Mouse (Mus musculus) forebrain, embryonic 12.5 days (tissue): ENCODE data around the gene Ankrd44. TPM values are rescaled to one million over a fixed set of nuclear protein-coding genes. Genes with fewer than 3 reads are reported as not detected.

Experiments
- ATAC-seq: fragments of 200-750 bp; cut with Nextera tagmentation; 2 replicates; pipeline ENCODE4 v1.8.0; 2017; ENCODE audit warnings: moderate TSS enrichment; ENCODE audit not compliant: low FRiP score
- H3K27ac ChIP-seq: fragments of 300-500 bp; sonication (generic); 2 replicates; pipeline ENCODE4 v1.5.1; 2016; ENCODE audit warnings: mild to moderate bottlenecking
- H3K27me3 ChIP-seq: fragments of 300-500 bp; sonication (generic); 2 replicates; pipeline ENCODE4 v1.6.1; 2016; ENCODE audit warnings: mild to moderate bottlenecking
- H3K36me3 ChIP-seq: fragments of 300-500 bp; sonication (generic); replicated peaks from 2 replicates; pipeline ENCODE4 v1.6.1; 2016; ENCODE audit warnings: mild to moderate bottlenecking
- H3K4me1 ChIP-seq: fragments of 300-500 bp; sonication (generic); 2 replicates; pipeline ENCODE4 v1.6.1; 2016
- H3K4me2 ChIP-seq: fragments of 300-500 bp; sonication (generic); 2 replicates; pipeline ENCODE4 v1.6.1; 2016; ENCODE audit warnings: mild to moderate bottlenecking, moderate library complexity
- H3K4me3 ChIP-seq: fragments of 300-500 bp; sonication (generic); replicated peaks from 2 replicates; pipeline ENCODE4 v1.5.1; 2016; ENCODE audit warnings: mild to moderate bottlenecking
- H3K9ac ChIP-seq: fragments of 300-500 bp; sonication (generic); 2 replicates; pipeline ENCODE4 v1.6.1; 2016; ENCODE audit warnings: mild to moderate bottlenecking
- H3K9me3 ChIP-seq: fragments of 300-500 bp; sonication (generic); 2 replicates; pipeline ENCODE4 v1.6.1; 2016
- WGBS: fragments of 180-500 bp; shearing (Covaris S2); methylation state at CpG from one replicate; pipeline ENCODE4 v1.1.7; 2016; 5-methylcytosine and 5-hydroxymethylcytosine counted together
- polyA plus RNA-seq: library from polyadenylated mRNA; unstranded; fragments of >200 nt; fragmentation: Nextera tagmentation; extraction: Ambion mirVana; gene quantifications from 2 replicates; pipeline ENCODE4 v1.2.1, GENCODE M21; 2016

Ankrd44 gene
- polyA plus RNA-seq, 1 experiment from 2014 or later = 21.6 TPM

DNA sequence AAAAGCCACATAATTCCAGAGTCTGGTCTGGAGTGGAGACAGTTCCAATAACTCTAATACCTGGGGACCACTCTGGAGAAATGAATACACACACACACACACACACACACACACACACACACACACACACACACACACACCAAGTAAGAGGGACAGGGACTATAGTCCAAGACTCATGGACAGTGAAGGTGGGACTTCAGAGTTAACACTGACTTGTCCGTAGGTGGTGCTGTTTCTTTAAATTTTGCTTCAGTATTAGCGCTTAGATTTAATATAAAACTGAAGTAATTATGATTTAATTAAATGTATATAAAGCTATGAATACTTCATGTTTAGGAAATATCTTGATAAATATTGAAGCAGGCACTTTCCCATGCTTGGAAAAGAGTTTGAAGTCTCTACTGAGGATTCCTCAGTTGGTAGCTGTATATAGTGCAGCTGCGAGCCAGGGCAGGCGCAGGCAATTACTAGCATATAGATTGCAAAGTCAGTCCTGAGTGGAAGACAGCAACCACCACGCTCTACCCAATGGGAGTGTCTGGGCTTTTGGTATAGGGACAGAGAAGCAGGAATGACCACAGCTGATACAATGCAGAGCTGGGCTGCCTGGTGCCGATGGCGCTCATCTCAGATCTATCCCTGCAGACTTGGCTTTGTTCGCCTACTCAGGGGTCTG is 170.4 kb downstream of the Ankrd44 start:
- no peaks in the 10 kb centered on the region for H3K27me3 ChIP-seq
- H3K4me1 ChIP-seq = no peaks in the 10 kb centered on the region
- 84% methylated on average over 8 of the region's 8 CpGs for WGBS
- ATAC-seq = no peak
- H3K9ac ChIP-seq = no peak overlapping the region
- H3K27ac ChIP-seq = no peak overlapping the region
- H3K9me3 ChIP-seq = no peaks in the 10 kb centered on the region
- no peaks in the 10 kb centered on the region for H3K36me3 ChIP-seq
- H3K4me2 ChIP-seq = no peak overlapping the region
- no peak overlapping the region for H3K4me3 ChIP-seq

- no peak for ATAC-seq
- H3K4me1 ChIP-seq = no peaks in the 10 kb centered on the region
- 90% methylated on average over 1 of the region's 1 CpGs for WGBS
- H3K9ac ChIP-seq = no peak overlapping the region
- no peaks in the 10 kb centered on the region for H3K27me3 ChIP-seq
- no peak overlapping the region for H3K27ac ChIP-seq
- no peak overlapping the region for H3K4me3 ChIP-seq
- H3K9me3 ChIP-seq = no peaks in the 10 kb centered on the region
- no peaks in the 10 kb centered on the region for H3K36me3 ChIP-seq
- H3K4me2 ChIP-seq = no peak overlapping the region
Observed at GRCm38 (mm10) chr1:54749961-54750360, 176.2 kb downstream of the Ankrd44 start.

DNA sequence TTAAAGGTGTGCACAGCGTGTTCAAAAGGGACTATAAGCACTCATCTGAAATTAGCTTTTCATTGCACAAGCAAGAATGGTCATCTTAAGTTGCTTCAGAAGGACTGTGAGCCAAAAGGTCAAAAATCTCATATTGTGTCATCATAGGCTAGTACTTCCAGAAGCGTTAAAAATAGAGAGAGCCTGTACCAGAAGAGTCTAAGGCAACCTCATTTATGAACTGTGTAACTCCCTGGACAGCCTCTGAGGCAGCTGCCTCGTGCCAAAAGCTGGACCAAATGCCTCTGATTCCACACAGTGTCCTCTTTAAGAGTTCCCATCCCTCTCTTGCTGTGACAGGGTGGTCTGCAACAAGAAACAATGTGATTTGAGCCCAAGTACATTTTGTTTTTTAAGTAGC is 176.7 kb downstream of the Ankrd44 start:
- Histone ChIP-seq H3K9ac (no peak overlapping the region), H3K27ac (no peak overlapping the region), H3K9me3 (no peaks in the 10 kb centered on the region), H3K4me3 (no peak overlapping the region), H3K27me3 (no peaks in the 10 kb centered on the region), H3K4me1 (no peaks in the 10 kb centered on the region), H3K4me2 (no peak overlapping the region), H3K36me3 (no peaks in the 10 kb centered on the region)
- 78% methylated on average over 3 of the region's 3 CpGs for WGBS
- no peak for ATAC-seq

DNA sequence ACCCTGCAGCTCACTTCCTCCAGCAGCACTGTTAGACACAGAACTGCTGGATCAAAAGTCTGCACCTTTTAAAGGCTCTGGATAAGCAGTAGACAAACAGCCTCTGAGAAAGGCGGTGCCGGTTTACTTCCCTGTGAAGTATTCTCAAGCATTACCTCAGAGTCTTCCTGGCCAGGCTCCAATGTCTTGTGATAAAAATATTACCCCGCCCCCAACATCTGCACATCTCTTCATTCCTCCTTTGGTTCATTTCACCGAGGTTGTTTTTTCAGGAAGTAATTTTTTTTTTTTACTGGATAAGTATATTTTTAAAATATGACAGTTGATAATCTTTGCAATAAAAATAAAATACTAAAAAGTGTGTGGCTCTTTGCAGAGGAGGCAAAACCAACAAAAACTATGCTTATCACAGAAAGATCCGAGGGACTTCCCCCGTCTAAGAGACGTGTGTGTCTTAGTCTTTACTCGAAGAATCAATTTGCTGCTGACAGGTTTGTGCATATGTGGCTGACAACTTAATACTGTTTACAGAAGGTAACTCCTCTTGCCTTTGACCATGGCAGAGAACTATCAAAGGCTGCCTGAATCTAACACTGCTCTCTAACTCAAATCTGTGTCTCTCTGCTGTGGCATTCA is 178.3 kb downstream of the Ankrd44 start:
- Histone ChIP-seq H3K4me2 (no peak overlapping the region), H3K9ac (no peak overlapping the region), H3K9me3 (no peaks in the 10 kb centered on the region), H3K4me3 (no peak overlapping the region), H3K4me1 (no peaks in the 10 kb centered on the region), H3K27me3 (no peaks in the 10 kb centered on the region), H3K36me3 (no peaks in the 10 kb centered on the region), H3K27ac (no peak overlapping the region)
- 80% methylated on average over 8 of the region's 8 CpGs for WGBS
- ATAC-seq = no peak

GRCm38 (mm10) chr1:54745666-54746065 is 180.5 kb downstream of the Ankrd44 start:
- H3K4me3 ChIP-seq = no peak overlapping the region
- no peaks in the 10 kb centered on the region for H3K9me3 ChIP-seq
- H3K27ac ChIP-seq = no peak overlapping the region
- H3K4me2 ChIP-seq = no peak overlapping the region
- no peaks in the 10 kb centered on the region for H3K4me1 ChIP-seq
- H3K9ac ChIP-seq = no peak overlapping the region
- H3K36me3 ChIP-seq = no peaks in the 10 kb centered on the region
- no peaks in the 10 kb centered on the region for H3K27me3 ChIP-seq
- no peak for ATAC-seq

DNA sequence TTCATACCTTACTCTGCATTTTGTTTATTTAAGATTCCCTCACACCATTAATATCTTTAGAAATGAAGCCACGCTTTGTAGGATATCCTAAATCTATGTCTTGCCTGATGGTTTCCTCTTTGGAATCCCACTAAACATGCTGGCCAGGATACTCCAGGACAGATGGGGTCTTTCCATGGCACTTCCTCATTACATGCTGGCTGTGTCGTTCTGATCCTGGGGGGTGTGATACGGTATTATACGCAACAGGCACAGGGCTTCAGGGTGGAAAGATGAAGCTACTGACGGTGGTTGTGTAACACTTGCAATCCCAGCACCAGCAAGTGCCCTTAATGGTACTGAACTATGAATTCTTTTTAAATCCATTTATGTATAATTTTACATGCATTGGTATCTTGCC is 182.0 kb downstream of the Ankrd44 start:
- Histone ChIP-seq H3K27ac (no peak overlapping the region), H3K4me2 (no peak overlapping the region), H3K9me3 (no peaks in the 10 kb centered on the region), H3K4me3 (no peak overlapping the region), H3K9ac (no peak overlapping the region), H3K36me3 (no peaks in the 10 kb centered on the region), H3K27me3 (no peaks in the 10 kb centered on the region), H3K4me1 (no peaks in the 10 kb centered on the region)
- ATAC-seq = no peak
- 90% methylated on average over 5 of the region's 5 CpGs for WGBS

DNA sequence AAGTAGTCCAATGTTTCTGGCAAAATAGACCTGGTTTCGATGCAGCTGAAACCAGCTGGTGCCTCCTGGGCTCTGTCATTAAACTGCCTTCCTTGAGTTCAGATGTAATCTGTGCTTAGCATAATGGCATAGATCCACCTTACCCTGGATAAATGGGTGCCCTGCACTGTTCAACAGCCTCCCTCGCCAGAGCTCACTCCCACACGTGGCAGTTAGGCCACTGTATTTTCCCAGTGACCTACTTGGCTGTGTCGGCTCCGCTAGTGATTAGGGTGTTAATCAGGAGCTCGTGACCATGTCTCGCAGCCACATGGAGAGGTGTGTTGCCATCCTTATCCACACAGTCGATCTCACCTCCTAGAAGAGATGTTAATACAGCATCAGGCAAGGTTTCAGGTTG is 183.1 kb downstream of the Ankrd44 start:
- 88% methylated on average over 8 of the region's 8 CpGs for WGBS
- Histone ChIP-seq H3K9ac (no peak overlapping the region), H3K36me3 (no peaks in the 10 kb centered on the region), H3K4me1 (no peaks in the 10 kb centered on the region), H3K9me3 (no peaks in the 10 kb centered on the region), H3K4me2 (no peak overlapping the region), H3K4me3 (no peak overlapping the region), H3K27ac (no peak overlapping the region), H3K27me3 (no peaks in the 10 kb centered on the region)
- no peak for ATAC-seq

GRCm38 (mm10) chr1:54740936-54741335 is 185.3 kb downstream of the Ankrd44 start:
- no peaks in the 10 kb centered on the region for H3K4me1 ChIP-seq
- no peaks in the 10 kb centered on the region for H3K27me3 ChIP-seq
- no peaks in the 10 kb centered on the region for H3K9me3 ChIP-seq
- 85% methylated on average over 5 of the region's 5 CpGs for WGBS
- no peaks in the 10 kb centered on the region for H3K36me3 ChIP-seq
- H3K9ac ChIP-seq = no peak overlapping the region
- H3K27ac ChIP-seq = no peak overlapping the region
- ATAC-seq = no peak
- no peak overlapping the region for H3K4me2 ChIP-seq
- H3K4me3 ChIP-seq = no peak overlapping the region

- Histone ChIP-seq H3K27ac (no peak overlapping the region), H3K4me3 (no peak overlapping the region), H3K4me2 (no peak overlapping the region), H3K9me3 (no peaks in the 10 kb centered on the region), H3K36me3 (no peaks in the 10 kb centered on the region), H3K27me3 (no peaks in the 10 kb centered on the region), H3K4me1 (peaks cover 10% of the 10 kb centered on the region; the same call in 1 of the 2 replicates), H3K9ac (no peak overlapping the region)
- peak; percentile 59; the same call in 1 of the 2 replicates for ATAC-seq
- 85% methylated on average over 3 of the region's 3 CpGs for WGBS
Observed at GRCm38 (mm10) chr1:54737472-54737871, 188.7 kb downstream of the Ankrd44 start.

GRCm38 (mm10) chr1:54734917-54735664 is 191.1 kb downstream of the Ankrd44 start:
- no peak overlapping the region for H3K4me2 ChIP-seq
- H3K27me3 ChIP-seq = no peaks in the 10 kb centered on the region
- H3K9me3 ChIP-seq = no peaks in the 10 kb centered on the region
- H3K9ac ChIP-seq = no peak overlapping the region
- H3K36me3 ChIP-seq = no peaks in the 10 kb centered on the region
- WGBS = 67% methylated on average over 17 of the region's 17 CpGs
- H3K4me1 ChIP-seq = peaks cover 10% of the 10 kb centered on the region; the same call in 1 of the 2 replicates
- H3K27ac ChIP-seq = 0 out of 2 replicates have a peak overlapping the region, but pooled peaks have one; percentile 19
- peak; percentile 59 for ATAC-seq
- no peak overlapping the region for H3K4me3 ChIP-seq

DNA sequence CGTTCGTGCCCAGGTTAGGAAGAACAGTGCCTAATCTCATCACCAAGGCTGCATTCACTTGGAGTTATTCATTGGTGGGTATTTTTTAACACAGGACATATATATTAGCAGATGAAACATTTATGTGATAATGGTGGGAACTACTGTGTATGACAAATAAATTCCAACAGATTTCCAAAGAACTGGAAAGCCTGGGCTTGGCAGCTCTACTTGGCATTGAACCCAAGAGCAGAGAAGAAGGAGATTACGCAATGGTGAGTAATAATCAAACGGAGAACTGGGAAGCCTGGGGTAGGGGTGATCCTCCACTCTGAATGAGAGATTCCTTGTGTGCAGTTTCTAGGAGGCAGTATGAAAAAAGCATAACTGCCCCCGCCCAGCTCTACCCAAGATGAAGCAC is 196.9 kb downstream of the Ankrd44 start:
- no peak overlapping the region for H3K4me3 ChIP-seq
- ATAC-seq = no peak
- H3K27me3 ChIP-seq = no peaks in the 10 kb centered on the region
- H3K9me3 ChIP-seq = no peaks in the 10 kb centered on the region
- H3K4me2 ChIP-seq = no peak overlapping the region
- no peak overlapping the region for H3K27ac ChIP-seq
- H3K36me3 ChIP-seq = no peaks in the 10 kb centered on the region
- WGBS = 92% methylated on average over 5 of the region's 5 CpGs
- H3K9ac ChIP-seq = no peak overlapping the region
- no peaks in the 10 kb centered on the region for H3K4me1 ChIP-seq

DNA sequence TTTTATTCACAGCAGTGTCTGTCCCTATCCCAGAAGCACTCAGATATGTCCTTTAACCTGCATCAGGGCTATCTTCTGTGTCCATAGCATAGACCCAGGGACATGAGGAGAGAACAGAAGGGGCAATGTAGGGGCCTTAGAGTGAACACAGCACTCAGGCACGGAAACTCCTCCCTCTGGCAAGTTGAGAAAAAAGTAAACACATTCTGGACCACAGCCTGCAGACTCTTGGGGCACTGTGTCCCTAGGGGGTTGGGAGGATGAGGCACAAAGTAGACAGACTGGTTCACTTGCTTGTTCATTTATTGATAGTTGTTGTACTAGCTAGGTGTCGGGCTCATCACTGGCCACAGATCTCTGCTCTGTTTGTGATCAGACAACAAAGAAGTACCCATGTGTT is 199.6 kb downstream of the Ankrd44 start:
- no peak overlapping the region for H3K4me2 ChIP-seq
- ATAC-seq = no peak
- 78% methylated on average over 2 of the region's 2 CpGs for WGBS
- H3K27me3 ChIP-seq = no peaks in the 10 kb centered on the region
- no peak overlapping the region for H3K4me3 ChIP-seq
- no peaks in the 10 kb centered on the region for H3K4me1 ChIP-seq
- no peak overlapping the region for H3K9ac ChIP-seq
- H3K36me3 ChIP-seq = no peaks in the 10 kb centered on the region
- no peaks in the 10 kb centered on the region for H3K9me3 ChIP-seq
- H3K27ac ChIP-seq = no peak overlapping the region
